Mouse (Mus musculus) brain, embryonic 14.5 days (tissue): Measurements from ENCODE around the gene 9230102O04Rik.

Experiments used
- CTCF ChIP-seq: fragments of 200-500 bp; IDR thresholded peaks from 2 replicates; pipeline ENCODE4 v1.5.1; 2012; ENCODE audit warnings: inconsistent platforms, mild to moderate bottlenecking, moderate library complexity, borderline replicate concordance; ENCODE audit not compliant: insufficient read depth, insufficient read length; ENCODE audit errors: extremely low read depth
- POLR2A ChIP-seq: fragments of 200-500 bp; IDR thresholded peaks from 2 replicates; pipeline ENCODE4 v1.6.1; 2012; ENCODE audit warnings: mild to moderate bottlenecking, inconsistent platforms, borderline replicate concordance; ENCODE audit not compliant: poor library complexity, insufficient read depth, insufficient read length, severe bottlenecking; ENCODE audit errors: extremely low read depth

GRCm38 (mm10) chr2:9882371-9882925, 6.9 kb downstream of the 9230102O04Rik start:
- TF ChIP-seq CTCF (no peak), POLR2A (no peak)
